Mouse (Mus musculus) right cerebral cortex, postnatal 25 days (tissue): ENCODE data around the gene Ppp1r12b.
A peak's percentile ranks its signal among the peaks of the same experiment; 100 is the strongest.

Experiments used
- DNase-seq: peaks from one replicate; pipeline ENCODE4 v3.0.0; 2022

Ppp1r12b gene

DNA sequence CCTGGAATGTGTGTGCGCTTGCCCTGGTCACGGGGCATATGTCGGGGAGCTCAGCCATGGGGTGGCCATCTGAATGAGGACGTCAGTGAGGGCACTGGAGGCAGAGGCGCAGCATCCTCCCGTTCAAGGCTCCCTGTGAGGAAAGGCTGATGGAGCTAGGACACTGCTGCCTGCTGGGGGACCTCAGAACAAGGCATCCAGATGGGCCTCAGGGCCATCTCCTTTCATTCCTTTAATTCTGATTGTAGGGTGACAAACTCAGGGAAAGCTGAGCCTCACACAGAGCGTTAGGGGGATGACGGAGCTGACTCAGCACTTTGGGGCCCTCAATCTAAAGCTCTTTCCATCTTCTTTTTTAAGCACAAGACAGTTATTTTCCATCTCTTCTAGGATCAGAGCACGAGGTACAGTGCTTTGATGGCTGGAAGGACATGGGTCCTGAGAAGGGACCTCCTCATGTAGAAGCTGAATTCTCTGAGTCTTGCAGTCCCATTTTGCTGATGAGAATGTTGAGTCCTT lies 242.9 kb downstream of the Ppp1r12b start:
- DNase-seq = no peak

DNA sequence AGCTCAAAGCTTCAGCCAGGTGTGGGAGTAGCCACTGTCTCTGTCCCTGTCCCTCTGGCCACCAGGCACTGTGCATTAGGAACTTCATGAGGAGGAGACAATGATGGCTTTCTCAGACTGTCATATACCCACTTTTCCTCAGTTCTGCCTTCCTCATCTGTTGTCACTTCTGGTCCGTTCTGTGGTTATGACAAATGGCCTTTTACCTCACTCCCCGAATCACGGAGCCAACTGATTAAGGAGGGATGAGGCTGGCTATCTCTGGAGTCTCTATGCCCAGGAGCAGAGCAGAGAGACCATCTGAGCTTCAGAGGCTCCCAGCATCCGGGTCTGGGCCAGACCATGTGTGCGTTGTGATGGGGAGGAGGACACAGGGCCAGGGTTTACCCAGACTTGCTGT lies 244.1 kb downstream of the Ppp1r12b start:
- no peak for DNase-seq

DNA sequence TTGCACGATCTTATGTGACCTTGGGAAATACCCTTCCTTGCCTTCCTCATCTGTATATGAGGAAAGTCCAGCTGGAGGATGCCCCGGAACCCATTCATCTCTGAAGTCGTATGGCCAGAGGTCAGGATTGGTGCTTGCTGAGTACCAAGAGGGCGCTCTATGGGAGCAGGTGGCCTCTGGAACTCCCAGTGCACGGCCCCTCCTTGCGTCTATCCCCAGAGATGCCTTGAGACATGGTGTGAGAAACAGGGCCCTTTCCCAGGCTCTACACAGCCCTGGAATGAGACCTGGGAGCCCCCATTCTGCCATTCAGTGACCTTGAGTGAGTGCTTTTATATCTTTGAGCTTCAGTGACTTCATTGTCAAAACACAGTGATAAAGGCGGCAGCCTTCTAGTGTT lies 244.7 kb downstream of the Ppp1r12b start:
- DNase-seq = no peak

DNA sequence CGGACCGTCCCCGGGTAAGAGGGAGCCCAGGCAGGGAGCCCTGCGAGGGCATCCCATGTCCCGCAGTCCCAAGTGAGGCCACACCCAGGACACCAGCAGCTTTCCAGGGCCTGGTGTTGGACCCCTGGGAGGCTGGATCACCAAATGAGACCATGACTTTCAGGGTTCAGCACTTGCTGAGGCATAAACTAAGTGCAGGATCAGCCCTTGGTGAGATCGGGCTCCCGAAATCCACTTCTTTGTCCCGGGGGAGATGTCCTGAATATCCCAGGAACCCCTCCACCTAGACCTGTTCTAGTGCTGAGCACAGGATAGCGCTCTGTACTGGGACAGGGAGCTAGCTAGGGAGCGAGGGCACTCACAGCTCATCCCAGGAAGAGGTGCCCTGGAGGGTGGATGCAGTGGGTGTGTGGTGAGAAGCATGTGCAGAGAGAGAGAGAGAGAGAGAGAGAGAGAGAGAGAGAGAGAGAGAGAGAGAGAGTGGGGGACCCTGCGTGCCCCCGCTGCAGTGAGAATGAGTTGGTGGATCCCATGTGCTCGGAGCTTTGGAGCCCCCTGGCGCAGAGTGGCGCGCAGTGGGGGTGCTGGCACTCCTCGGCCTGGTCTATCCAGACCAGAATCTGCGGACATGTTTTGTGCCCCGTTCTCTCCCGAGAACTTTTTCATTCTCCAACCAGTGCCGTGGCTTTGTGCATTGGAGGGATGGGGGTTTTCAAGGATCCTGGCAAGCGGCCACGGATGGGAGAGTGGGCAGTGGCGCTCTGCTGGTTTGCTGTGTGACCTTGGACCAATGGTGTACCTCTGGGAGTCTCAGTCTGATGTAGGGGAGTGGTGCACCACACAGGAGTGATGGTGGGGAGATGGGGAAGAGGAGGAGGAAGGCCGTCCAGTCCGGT lies 246.1 kb downstream of the Ppp1r12b start:
- DNase-seq = no peak

DNA sequence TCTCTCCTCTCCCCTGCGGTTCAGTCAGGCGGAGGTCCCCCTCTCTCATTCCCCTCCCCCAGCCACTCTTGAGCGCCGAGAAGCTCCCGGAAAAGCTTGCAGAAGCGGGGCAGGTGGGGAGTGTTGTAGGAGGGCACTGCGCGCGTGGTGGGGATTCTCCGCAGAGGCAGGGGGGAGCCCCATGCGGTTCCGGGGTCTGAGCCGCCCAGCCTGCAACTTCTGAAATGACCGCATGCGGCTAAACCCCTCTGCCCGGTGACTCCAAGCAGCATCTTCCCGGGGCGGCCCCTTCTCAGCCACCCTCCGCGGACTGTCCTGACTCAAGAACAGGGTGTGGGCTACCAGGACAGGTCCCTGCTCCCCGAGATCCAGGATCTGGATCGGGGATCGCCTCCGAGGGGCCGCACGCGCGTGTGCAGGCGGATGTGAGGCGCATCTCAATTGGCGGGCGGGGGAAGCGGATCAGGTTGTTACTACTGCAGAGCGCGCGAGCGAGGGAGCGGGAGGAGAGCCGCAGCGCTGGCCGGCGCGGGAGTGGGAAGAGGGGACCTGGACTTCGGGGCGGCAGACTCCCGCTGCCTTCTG lies 246.8 kb downstream of the Ppp1r12b start:
- DNase-seq = peak; percentile 49

DNA sequence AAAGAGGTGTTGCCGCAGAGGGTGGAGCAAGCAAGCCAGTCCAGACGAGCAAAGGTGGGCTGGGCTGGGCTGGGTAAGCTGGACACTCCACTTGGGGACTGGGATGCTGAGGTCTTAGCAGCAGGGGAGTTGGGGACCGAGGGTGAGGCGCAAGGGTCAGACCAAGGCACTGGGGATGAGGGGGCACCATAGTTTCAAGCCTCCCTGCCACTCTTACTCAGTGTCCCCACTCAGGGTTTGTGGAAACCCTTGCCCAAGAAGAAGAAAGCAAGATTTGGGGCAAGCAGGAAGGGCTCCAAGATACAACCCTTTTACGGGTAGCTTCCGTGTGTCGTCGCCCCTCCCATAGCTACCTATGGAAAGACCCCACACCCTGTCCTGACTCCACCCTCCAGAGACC lies 247.5 kb downstream of the Ppp1r12b start:
- no peak for DNase-seq

DNA sequence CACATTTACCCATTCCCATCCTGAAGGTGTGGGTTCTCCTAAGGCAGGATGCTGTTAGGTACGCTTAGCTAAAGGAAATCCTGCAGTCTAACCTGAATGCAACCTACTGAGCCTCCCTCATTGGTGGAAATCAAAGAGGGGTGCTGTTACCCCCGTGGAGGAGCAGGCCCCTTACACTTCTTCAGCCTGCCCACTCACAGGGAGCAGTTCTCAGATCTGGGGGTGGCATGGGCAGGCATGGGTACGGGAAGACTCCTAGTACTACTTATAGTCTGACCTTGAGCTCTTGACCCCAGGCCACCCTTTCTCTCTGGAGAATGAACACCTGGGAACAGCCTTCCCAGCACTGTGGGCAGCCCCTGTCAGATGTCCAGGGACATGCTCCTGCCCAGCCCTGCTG lies 248.2 kb downstream of the Ppp1r12b start:
- no peak for DNase-seq

DNA sequence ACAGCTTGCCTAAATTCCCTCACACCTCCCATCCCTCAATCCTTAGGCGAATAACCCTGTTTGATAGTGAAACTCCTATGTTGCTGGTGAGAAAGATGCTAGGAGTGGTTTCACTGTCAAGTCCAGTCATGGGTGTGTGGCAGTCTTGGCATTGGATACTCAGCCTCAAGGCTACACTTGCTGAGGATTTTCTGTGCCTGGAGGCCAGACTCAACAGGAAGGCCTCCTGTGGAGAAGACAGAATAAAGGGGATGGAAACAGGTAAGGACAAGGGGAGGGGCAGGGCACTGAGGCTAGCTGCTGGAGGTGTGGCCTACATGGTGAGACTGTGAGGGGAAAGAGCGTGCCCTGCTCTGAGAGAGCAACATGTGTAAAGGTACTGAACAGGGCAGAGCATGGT lies 249.2 kb downstream of the Ppp1r12b start:
- DNase-seq = no peak
